Mouse (Mus musculus) MEL (cell line): ENCODE measurements at regions not wholly inside any gene's neighbourhood (a gene's known extent, or its start where the extent isn't known, plus 50 kb on each side); places are given as distances from the start of the nearest gene placed in this dataset.

Source experiments
- DNase-seq: peaks from one replicate; pipeline ENCODE4 v3.0.0; 2011; ENCODE audit warnings: low read depth, low spot score
- H3K27ac ChIP-seq: 2 replicates; pipeline ENCODE4 v1.5.1; 2012; ENCODE audit warnings: low read depth, mild to moderate bottlenecking, control low read depth, low read length, moderate library complexity; ENCODE audit not compliant: control insufficient read depth
- H3K27me3 ChIP-seq, 2 experiments: fragments of 150-350 bp in 1 of 2; sonication (generic) in 1 of 2; 2 replicates each; pipeline ENCODE4 v1.6.1; 2012; ENCODE audit warnings: low read length in 2 of 2, mild to moderate bottlenecking in 2 of 2, improper control_type of control experiment in 1 of 2, moderate library complexity in 1 of 2; ENCODE audit not compliant: insufficient read depth in 2 of 2, control insufficient read depth in 1 of 2
- H3K36me3 ChIP-seq, 2 experiments: 2 replicates each; pipeline ENCODE4 v1.6.1; 2012 to 2014; ENCODE audit warnings: low read length in 2 of 2, improper control_type of control experiment in 1 of 2, inconsistent platforms in 1 of 2, mild to moderate bottlenecking in 1 of 2; ENCODE audit not compliant: insufficient read depth in 2 of 2, control insufficient read depth in 1 of 2
- H3K4me1 ChIP-seq, 2 experiments: fragments of 150-350 bp in 1 of 2; sonication (generic) in 1 of 2; 2 replicates each; pipeline ENCODE4 v1.6.1; 2012; ENCODE audit warnings: low read length in 2 of 2, improper control_type of control experiment in 1 of 2, mild to moderate bottlenecking in 1 of 2; ENCODE audit not compliant: insufficient read depth in 2 of 2, control insufficient read depth in 1 of 2
- H3K4me3 ChIP-seq, 2 experiments: fragments of 150-350 bp in 1 of 2; sonication (generic) in 1 of 2; 2 replicates each; pipeline ENCODE4 v1.5.1; 2012; ENCODE audit warnings: low read depth in 2 of 2, low read length in 2 of 2, mild to moderate bottlenecking in 2 of 2, moderate library complexity in 2 of 2, control low read depth in 1 of 2, improper control_type of control experiment in 1 of 2; ENCODE audit not compliant: control insufficient read depth in 1 of 2, insufficient read depth in 1 of 2
- H3K79me2 ChIP-seq: 2 replicates; pipeline ENCODE4 v1.6.1; 2012; ENCODE audit warnings: mild to moderate bottlenecking, low read length, moderate library complexity; ENCODE audit not compliant: control insufficient read depth, poor library complexity, insufficient read depth
- H3K9ac ChIP-seq: 2 replicates; pipeline ENCODE4 v1.6.1; 2012; ENCODE audit warnings: low read depth, mild to moderate bottlenecking, control low read depth, low read length, moderate library complexity; ENCODE audit not compliant: control insufficient read depth, poor library complexity, severe bottlenecking
- H3K9me3 ChIP-seq: fragments of 150-350 bp; sonication (generic); replicated peaks from 2 replicates; pipeline ENCODE4 v1.6.1; 2012; ENCODE audit warnings: mild to moderate bottlenecking, low read length, improper control_type of control experiment, moderate library complexity; ENCODE audit not compliant: insufficient read depth
- CTCF ChIP-seq, 3 experiments: IDR thresholded peaks in 2 of 3; conservative IDR thresholded peaks in 1 of 3; 2 replicates each; pipeline ENCODE4 v1.5.1; 2011 to 2012; ENCODE audit warnings: low read length in 3 of 3, low read depth in 2 of 3, mild to moderate bottlenecking in 2 of 3, improper control_type of control experiment in 1 of 3, inconsistent platforms in 1 of 3, mixed read lengths in 1 of 3, moderate library complexity in 1 of 3; ENCODE audit not compliant: control insufficient read depth in 1 of 3, insufficient read depth in 1 of 3, poor library complexity in 1 of 3, severe bottlenecking in 1 of 3
- E2F4 ChIP-seq: IDR thresholded peaks from 2 replicates; pipeline ENCODE4 v1.6.1; 2011; ENCODE audit warnings: low read depth, low read length, improper control_type of control experiment, borderline replicate concordance
- ETS1 ChIP-seq: IDR thresholded peaks from 2 replicates; pipeline ENCODE4 v1.6.1; 2012; ENCODE audit warnings: low read depth, mild to moderate bottlenecking, inconsistent platforms, low read length, improper control_type of control experiment, moderate library complexity
- GATA1 ChIP-seq: IDR thresholded peaks from 2 replicates; pipeline ENCODE4 v1.6.1; 2011; ENCODE audit warnings: low read depth, low read length, improper control_type of control experiment
- JUND ChIP-seq: IDR thresholded peaks from 2 replicates; pipeline ENCODE4 v1.6.1; 2011; ENCODE audit warnings: low read depth, mild to moderate bottlenecking, improper control_type of control experiment, low read length
- KAT2A ChIP-seq: conservative IDR thresholded peaks from 2 replicates; pipeline ENCODE4 v1.6.1; 2012; ENCODE audit warnings: low read depth, low read length, improper control_type of control experiment, inconsistent platforms
- MAX ChIP-seq: IDR thresholded peaks from 2 replicates; pipeline ENCODE4 v1.6.1; 2011; ENCODE audit warnings: low read length, improper control_type of control experiment
- MAZ ChIP-seq: IDR thresholded peaks from 2 replicates; pipeline ENCODE4 v1.6.1; 2012; ENCODE audit warnings: low read depth, mild to moderate bottlenecking, inconsistent platforms, low read length, improper control_type of control experiment
- MEF2A ChIP-seq: IDR thresholded peaks from 2 replicates; pipeline ENCODE4 v1.6.1; 2014; ENCODE audit warnings: low read depth, mild to moderate bottlenecking, inconsistent platforms, low read length, improper control_type of control experiment; ENCODE audit not compliant: poor library complexity, insufficient replicate concordance, severe bottlenecking; ENCODE audit errors: extremely low read depth
- MYB ChIP-seq: IDR thresholded peaks from 2 replicates; pipeline ENCODE4 v1.6.1; 2011; ENCODE audit warnings: mild to moderate bottlenecking, low read depth, low read length, improper control_type of control experiment
- NELFE ChIP-seq: IDR thresholded peaks from 2 replicates; pipeline ENCODE4 v1.6.1; 2011; ENCODE audit warnings: low read depth, low read length, improper control_type of control experiment
- POLR2A ChIP-seq, 2 experiments: IDR thresholded peaks; 2 replicates each; pipeline ENCODE4 v1.6.1; 2011 to 2012; ENCODE audit warnings: low read length in 2 of 2, mild to moderate bottlenecking in 2 of 2, control low read depth in 1 of 2, improper control_type of control experiment in 1 of 2, low read depth in 1 of 2, moderate library complexity in 1 of 2; ENCODE audit not compliant: control insufficient read depth in 1 of 2, insufficient read depth in 1 of 2, poor library complexity in 1 of 2
- POLR2AphosphoS2 ChIP-seq: IDR thresholded peaks from 2 replicates; pipeline ENCODE4 v1.6.1; 2011; ENCODE audit warnings: low read length, improper control_type of control experiment
- RAD21 ChIP-seq: IDR thresholded peaks from 2 replicates; pipeline ENCODE4 v1.6.1; 2011; ENCODE audit warnings: mild to moderate bottlenecking, low read depth, low read length, improper control_type of control experiment
- SMC3 ChIP-seq: IDR thresholded peaks from 2 replicates; pipeline ENCODE4 v1.6.1; 2011; ENCODE audit warnings: low read depth, low read length, improper control_type of control experiment
- TAL1 ChIP-seq: IDR thresholded peaks from 2 replicates; pipeline ENCODE4 v1.6.1; 2012; ENCODE audit warnings: mild to moderate bottlenecking, inconsistent platforms, low read length, moderate library complexity, mixed read lengths
- UBTF ChIP-seq: IDR thresholded peaks from 2 replicates; pipeline ENCODE4 v1.6.1; 2012; ENCODE audit warnings: low read depth, mild to moderate bottlenecking, inconsistent platforms, low read length, improper control_type of control experiment, moderate library complexity, borderline replicate concordance; ENCODE audit not compliant: insufficient read depth
- USF2 ChIP-seq, 2 experiments: IDR thresholded peaks; 2 replicates each; pipeline ENCODE4 v1.6.1; 2011 to 2012; ENCODE audit warnings: improper control_type of control experiment in 2 of 2, low read length in 2 of 2, borderline replicate concordance in 1 of 2, inconsistent platforms in 1 of 2, low read depth in 1 of 2, mild to moderate bottlenecking in 1 of 2; ENCODE audit not compliant: insufficient read depth in 1 of 2
- ZC3H11A ChIP-seq: IDR thresholded peaks from 2 replicates; pipeline ENCODE4 v1.6.1; 2012; ENCODE audit warnings: low read depth, mild to moderate bottlenecking, inconsistent platforms, low read length, improper control_type of control experiment

DNA sequence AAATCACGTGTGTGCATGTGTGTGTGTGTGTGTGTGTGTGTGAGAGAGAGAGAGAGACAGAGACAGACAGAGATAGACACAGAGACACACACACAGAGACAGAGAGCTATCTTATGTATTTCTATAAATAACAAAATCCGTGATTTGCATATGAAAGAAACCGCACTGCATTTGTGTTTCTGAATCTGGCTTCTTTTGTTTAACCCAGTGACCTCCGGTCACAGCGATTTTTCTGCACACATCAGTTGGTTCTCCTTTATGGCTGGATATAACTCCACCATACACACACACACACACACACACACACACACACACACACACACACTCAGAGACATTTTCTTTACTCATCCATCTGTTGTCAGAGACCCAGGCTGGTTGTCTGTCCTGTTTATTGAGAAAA, 58.2 kb upstream of the Lhx8 start:
- TF ChIP-seq ZC3H11A (no peak), USF2 (IDR thresholded peaks at IDR 0.05; ENCODE audit: borderline replicate concordance in 1 of 2, insufficient read depth in 1 of 2, low read depth in 1 of 2, low read length in 2 of 2) (no peak), MEF2A (no peak), KAT2A (no peak), POLR2A (IDR thresholded peaks at IDR 0.05; ENCODE audit: control insufficient read depth in 1 of 2, insufficient read depth in 1 of 2, low read depth in 1 of 2, low read length in 2 of 2, poor library complexity in 1 of 2) (no peak), SMC3 (no peak), E2F4 (no peak), ETS1 (no peak), CTCF (IDR thresholded peaks at IDR 0.05 in 2 of 3, conservative IDR thresholded peaks at IDR 0.05 in 1 of 3; ENCODE audit: control insufficient read depth in 1 of 3, insufficient read depth in 1 of 3, low read depth in 2 of 3, low read length in 3 of 3, poor library complexity in 1 of 3, severe bottlenecking in 1 of 3) (no peak), RAD21 (no peak), NELFE (no peak)
- H3K9me3 ChIP-seq: no peaks in the 10 kb centered on the region
- no peak overlapping the region for H3K9ac ChIP-seq
- no peaks in the 10 kb centered on the region for H3K36me3 ChIP-seq
- DNase-seq: no peak
- H3K27ac ChIP-seq: no peak overlapping the region
- H3K79me2 ChIP-seq: no peaks in the 10 kb centered on the region
- H3K27me3 ChIP-seq: no peaks in the 10 kb centered on the region
- no peaks in the 10 kb centered on the region for H3K4me1 ChIP-seq
- no peak overlapping the region for H3K4me3 ChIP-seq

DNA sequence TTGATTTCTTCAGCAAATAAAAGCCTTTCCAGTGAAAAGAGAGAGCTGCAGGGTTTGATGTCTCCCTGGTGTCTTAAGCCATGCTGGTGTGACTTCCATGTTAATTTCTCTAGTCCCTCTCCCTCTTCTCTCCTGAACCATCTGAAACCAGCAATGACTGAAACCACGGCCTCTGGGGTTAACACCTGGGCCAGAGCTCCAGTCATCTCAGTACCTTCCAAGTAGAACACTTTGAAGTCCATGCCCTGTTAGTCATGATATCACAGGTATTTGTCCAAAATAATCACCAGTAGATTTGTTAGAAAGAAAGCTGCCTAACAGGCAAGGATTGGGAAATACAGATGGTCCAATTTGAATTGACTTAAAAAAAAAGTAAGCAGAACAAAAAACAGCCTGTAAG, 56.8 kb upstream of the Lhx8 start:
- H3K27ac ChIP-seq: no peak overlapping the region
- no peaks in the 10 kb centered on the region for H3K4me1 ChIP-seq
- no peaks in the 10 kb centered on the region for H3K27me3 ChIP-seq
- no peak overlapping the region for H3K9ac ChIP-seq
- H3K9me3 ChIP-seq: no peaks in the 10 kb centered on the region
- no peak for DNase-seq
- H3K36me3 ChIP-seq: no peaks in the 10 kb centered on the region
- TF ChIP-seq MAX (no peak), CTCF (IDR thresholded peaks at IDR 0.05 in 2 of 3, conservative IDR thresholded peaks at IDR 0.05 in 1 of 3; ENCODE audit: control insufficient read depth in 1 of 3, insufficient read depth in 1 of 3, low read depth in 2 of 3, low read length in 3 of 3, poor library complexity in 1 of 3, severe bottlenecking in 1 of 3) (no peak), UBTF (no peak), GATA1 (no peak), NELFE (no peak), MAZ (no peak), SMC3 (no peak), MYB (no peak), JUND (no peak), POLR2A (IDR thresholded peaks at IDR 0.05; ENCODE audit: control insufficient read depth in 1 of 2, insufficient read depth in 1 of 2, low read depth in 1 of 2, low read length in 2 of 2, poor library complexity in 1 of 2) (no peak), TAL1 (no peak), POLR2AphosphoS2 (no peak)
- no peaks in the 10 kb centered on the region for H3K79me2 ChIP-seq
- H3K4me3 ChIP-seq: no peak overlapping the region
